Mouse (Mus musculus) MEL-GATA-1-ER (cell line): Measurements from ENCODE around the gene Hist1h4k.
A peak's percentile ranks its signal among the peaks of the same experiment; 100 is the strongest.
"Not testable (repeated sequence)": the region's sequence is repeated elsewhere in the genome, so short reads cannot be mapped to it uniquely, and the experiment has no call there.

Source experiments
- DNase-seq: peaks from one replicate; pipeline ENCODE4 v3.0.0-alpha.2; 2012; ENCODE audit warnings: low read depth; ENCODE audit errors: extremely low read depth

Gene Hist1h4k

GRCm38 (mm10) chr13:21750159-21751017 lies at the start of gene Hist1h4k:
Hist1h4k (minus strand) TSS chr13:21750505.
- DNase-seq: peak; percentile 75

DNA sequence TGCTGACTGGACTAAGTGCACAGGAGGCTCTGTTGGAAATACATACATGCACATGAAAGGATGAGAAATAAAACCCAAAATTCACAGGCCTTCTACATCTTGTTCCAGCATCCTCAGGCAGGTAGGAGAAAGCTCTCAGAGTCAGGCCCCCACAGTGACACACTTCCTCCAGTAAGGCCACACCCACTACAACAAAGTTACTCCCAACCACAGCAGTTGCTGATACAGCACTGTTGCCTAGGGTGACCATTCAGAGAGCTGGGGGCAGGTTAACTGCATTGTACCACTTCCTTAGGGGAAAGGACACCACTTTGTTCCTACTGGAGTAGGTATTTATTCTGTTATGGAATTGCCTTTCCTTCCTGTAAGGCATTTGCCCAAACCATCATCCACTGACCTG lies 46.9 kb upstream of the Hist1h4k start:
- not testable (repeated sequence) for DNase-seq

DNA sequence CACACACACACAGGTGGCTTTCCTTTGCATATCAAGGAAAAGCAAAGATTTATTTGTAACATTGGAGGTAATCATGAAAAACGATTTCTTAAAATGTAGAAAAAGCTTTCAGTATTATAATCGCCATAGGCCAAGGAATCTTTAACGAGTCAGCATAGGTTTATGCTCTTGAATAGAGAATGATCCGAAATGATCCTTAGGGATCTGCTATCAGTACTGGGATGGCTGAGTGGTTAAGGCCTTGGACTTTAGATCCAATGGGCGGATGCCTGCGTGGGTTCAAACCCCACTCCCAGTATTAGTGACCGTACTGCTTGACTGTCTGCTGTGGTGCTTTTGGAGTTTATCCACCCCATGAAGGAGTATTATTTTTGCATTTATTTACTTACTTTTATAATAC lies 45.3 kb upstream of the Hist1h4k start:
- DNase-seq: no peak

DNA sequence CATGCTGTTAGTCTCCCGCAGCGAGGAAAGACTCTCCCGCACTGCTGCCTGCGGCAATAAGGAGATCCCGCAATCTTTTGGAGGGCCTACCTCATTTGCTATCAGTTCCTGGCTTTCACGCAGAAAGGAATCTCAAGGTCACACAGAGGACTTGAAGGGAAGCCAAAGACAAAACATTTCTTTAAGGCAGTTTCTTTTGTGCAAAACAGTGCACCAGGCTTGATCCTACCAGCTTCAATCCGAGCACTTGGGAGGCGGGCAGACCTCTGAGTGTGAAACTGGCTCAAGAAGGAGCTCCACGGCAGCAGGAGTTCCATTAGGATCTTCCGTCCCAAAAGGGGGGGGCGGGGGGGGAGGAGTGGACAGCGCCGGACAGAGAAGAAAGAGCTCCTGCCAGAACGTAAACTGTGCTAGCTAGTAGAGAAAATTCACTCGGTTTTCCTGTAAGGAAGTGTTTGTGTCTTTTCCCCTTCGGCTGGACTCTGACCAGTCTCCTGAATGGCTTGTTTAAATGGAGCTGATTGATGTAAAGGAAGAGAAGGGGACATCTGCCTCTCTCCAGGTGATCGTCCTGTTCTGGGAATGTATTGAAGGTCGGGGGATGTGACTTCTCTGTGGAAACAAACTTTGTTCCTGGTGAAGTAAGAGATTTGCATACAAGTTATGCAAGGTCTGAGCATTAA lies 40.4 kb upstream of the Hist1h4k start:
- no peak for DNase-seq

DNA sequence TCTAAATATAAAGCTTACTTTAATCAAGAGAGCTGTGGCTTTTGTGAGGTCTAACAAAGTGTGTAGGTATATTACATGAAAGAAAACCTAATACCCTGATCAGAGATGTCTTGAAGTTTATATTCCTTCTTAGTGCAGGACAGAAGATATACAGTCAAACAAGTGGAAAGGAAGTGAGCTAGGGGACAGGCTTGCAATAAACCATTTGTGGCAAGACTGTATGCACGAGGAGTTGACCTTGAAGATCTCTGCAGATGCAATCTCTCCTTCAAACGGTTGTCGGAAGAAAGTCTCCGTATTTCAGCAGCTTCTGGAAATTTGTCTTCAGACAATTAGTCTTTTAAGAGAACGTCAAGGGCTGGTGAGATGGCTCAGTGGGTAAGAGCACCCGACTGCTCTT lies 39.6 kb upstream of the Hist1h4k start:
- DNase-seq: no peak

DNA sequence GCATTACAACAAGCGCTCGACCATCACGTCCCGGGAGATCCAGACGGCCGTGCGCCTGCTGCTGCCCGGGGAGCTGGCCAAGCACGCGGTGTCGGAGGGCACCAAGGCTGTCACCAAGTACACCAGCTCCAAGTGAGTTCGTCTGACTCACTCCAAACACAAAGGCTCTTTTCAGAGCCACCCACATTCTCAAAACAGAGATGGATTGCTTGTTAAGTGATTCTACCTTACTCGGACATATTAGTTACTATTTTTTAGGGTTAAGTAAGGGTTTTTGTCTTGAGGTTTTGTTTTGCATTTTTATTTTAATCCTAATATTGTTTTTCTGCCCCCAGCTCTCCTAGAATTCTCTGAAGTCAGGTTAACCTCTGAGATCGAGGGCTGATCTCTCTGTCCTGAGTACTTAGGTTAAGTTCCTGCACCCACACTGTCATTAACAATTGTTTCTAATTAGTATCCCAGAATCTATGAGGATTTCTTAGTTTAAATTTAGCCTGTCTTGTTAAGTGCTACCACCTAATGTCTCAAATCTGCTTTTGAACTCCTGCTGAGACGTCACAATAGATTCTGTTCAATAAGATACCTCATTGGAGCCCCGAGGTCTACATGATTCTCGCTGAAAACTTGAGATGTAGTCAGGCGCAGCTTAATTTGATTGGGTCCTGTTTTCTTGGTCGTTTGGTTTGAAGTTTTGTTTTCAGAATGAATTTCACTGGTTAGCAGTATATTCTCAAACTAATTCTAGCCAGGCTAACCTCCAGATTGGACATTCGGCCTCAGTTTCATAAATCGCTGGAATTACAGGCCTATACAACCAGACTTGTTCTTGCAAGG lies 37.7 kb upstream of the Hist1h4k start:
- peak; percentile 70 for DNase-seq

GRCm38 (mm10) chr13:21786899-21787629 lies 36.8 kb upstream of the Hist1h4k start, which contains the start of the genes Hist1h2an and Hist1h2bp:
Hist1h2an (minus strand) TSS chr13:21787218.
Hist1h2bp (plus strand) TSS chr13:21787461.
- DNase-seq: peak; percentile 96

DNA sequence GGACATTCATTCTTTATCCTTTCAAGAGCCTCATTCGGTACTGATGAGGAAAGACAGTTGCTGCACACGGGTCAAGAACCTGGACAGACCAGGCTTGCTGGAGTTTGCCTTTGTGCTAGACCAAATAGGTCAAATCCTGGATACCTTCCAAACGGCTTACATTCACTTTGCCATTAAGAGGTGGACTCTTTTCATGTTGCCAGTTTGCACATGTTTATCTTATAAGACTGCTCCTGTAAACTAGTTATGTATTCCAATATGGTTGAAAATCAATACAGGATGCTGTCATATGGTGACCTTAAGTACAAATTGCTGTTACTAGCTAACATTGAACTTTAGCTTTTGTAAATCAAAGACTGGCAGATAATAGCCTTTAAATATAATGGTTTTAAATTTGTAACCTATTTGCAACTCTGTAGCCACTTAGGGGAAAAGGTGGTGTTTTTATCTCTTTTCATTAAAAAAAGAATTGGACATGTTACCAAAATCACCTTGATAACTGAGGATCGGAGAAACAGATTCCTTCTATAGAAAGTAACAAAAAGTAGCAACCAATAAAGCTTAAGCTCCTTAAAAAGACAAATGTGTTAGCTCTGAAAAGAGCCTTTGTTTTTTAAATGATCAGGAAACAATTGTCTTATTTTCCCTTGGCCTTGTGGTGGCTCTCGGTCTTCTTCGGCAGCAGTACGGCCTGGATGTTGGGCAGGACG lies 36.0 kb upstream of the Hist1h4k start:
- peak; percentile 73 for DNase-seq

DNA sequence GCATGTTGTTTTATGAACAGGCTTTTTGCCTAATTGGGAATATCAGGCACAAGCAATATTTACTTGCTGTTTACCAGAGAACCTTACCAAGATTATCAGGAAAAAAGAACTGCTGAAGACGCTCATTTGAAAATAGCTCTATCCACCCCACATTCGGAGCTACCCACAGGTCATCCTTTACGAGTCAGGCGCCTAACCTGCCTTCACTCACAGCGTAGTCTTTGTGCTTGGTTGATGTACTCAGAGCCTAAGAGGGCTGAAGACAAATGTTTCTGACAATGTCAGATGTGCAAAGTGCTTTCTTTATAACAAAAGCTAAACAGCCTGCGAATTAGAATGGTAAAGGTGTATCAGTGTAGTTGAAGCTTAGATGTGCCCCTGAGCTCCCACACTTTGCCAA lies 34.0 kb upstream of the Hist1h4k start:
- peak; percentile 26 for DNase-seq

GRCm38 (mm10) chr13:21783734-21784161 lies 33.4 kb upstream of the Hist1h4k start:
- peak; percentile 63 for DNase-seq

GRCm38 (mm10) chr13:21783255-21783617 lies 32.9 kb upstream of the Hist1h4k start, which contains the start of gene Hist1h3i:
Hist1h3i (minus strand) TSS chr13:21783370.
- peak; percentile 93 for DNase-seq

DNA sequence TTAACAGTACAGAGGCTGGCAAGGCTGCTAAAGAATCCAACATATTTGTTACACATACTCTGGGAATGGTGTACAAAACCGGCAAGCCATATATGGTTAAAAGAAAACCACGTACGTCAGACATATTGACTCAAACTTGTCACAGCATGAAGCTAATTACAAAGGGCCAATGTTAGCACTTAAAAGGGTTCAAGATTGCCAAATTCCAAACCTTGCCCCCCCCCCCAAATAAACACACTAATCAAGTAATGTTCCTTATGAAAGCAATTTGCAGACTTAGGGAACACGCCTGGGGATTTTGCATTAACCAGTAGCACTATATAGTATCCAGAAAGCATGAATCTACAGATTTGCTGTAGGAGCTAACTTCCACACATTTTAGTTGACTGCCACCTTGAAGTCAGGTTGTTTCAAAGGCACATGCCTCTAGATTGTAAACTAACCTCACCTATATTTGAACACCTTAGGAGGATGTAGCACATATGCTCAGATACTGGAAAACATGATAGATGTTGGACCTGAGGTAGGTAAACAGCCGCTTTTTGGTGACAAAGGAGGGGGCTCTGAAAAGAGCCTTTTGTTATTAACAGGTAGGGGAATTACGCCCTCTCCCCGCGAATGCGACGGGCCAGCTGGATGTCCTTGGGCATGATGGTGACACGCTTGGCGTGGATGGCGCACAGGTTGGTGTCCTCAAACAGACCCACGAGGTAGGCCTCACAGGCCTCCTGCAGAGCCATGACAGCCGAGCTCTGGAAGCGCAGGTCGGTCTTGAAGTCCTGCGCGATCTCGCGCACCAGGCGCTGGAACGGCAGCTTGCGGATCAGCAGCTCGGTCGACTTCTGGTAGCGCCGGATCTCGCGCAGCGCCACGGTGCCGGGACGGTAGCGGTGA lies 32.3 kb upstream of the Hist1h4k start:
- peak; percentile 81 for DNase-seq

DNA sequence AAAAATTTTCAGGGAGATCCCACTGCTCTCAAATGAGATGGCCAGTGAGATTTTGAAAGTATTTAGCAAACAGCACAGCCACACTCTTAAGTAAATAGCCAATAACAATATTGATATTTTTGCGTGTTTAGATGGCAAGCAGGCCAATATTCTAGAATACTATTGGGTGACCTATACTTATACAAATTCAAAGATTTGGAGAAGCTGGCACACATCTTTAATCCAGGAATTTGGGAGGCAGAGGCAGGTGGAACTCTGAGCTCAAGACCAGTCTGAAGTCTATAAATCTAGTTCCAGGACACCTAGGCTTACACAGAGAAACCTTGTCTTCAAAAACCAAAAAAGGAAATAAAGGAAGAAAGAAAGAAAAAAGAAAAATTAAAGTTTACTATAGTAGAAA lies 31.3 kb upstream of the Hist1h4k start:
- no peak for DNase-seq

DNA sequence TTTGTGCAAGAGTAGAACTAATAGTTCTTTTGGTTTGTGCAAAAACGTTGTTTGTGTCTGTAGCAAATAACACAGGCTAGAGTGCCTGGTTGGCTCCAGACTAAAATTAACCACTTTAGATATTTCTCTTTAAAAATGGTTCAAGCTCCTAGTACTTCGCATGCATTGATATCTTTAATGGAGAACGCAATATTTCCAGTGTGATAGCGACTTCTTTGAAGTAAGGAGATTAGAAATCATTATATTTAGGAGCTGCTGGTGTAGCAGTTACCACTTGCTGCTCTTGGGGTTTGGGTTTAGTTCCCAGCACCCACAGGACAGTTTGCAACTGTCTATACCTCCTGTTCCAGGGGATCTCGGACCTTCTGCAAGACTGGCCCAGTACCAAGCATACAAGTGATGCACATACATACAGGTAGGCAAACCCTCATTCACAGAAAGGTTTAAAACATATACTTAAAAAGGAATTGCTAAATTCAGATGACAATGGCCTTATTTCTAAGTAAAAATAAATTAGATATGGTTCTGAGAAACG lies 30.8 kb upstream of the Hist1h4k start:
- DNase-seq: peak; percentile 36

GRCm38 (mm10) chr13:21779767-21780731 lies 29.7 kb upstream of the Hist1h4k start, which contains the start of gene Hist1h1b:
Hist1h1b (minus strand) TSS chr13:21780625.
- peak; percentile 87 for DNase-seq

DNA sequence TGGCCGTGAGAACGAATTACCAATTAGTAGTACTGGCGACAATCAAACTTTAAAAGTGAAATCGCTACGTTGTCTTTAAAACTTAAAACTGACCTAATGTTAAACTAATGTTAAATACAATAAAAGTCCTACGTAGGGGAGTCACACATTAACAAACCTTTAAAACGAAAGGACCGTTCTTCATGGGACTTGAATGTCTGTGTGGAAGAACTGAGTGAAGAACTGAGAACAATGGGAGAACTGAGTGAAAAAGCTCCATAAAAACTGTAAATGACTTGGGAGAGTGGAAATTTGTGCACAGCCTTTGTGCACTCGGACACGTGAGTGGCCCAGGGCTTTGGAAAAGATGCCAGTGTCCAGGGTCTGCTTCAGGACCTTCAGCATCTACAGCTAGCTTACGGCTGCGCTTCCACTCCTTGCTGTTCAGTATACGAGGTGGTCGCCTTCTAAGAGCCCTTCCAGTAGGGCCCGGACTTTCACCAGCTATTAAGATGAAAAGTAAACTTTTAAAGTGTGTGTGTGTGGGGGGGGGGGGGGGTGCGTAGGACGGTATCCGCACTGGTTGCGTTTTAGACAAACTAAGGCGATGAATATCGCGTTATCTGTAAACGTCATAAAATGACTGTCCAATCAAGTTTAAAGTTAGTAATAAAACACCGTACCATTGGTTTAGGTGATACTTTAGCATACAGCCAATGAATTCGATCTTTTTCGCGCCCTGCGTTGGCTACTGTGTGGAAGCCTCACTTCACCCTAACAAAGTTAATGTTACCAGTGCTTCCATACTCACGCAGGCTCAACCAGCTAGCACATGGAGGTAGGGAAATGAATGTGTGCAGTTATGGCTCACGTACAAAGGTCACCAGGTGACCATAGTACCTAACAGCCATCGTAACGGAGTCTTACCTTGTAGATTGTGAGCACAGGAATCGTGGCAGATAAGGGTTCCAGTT lies 28.8 kb upstream of the Hist1h4k start:
- DNase-seq: peak; percentile 94
